Mouse (Mus musculus) lung, adult 2 months (tissue): ENCODE measurements around the gene Ltb.

ENCODE experiments used
- CTCF ChIP-seq: fragments of 200-500 bp; IDR thresholded peaks from 2 replicates; pipeline ENCODE4 v1.5.1; 2011; ENCODE audit warnings: mild to moderate bottlenecking, low read length, control low read depth; ENCODE audit not compliant: insufficient read depth
- POLR2A ChIP-seq: fragments of 200-500 bp; IDR thresholded peaks from 2 replicates; pipeline ENCODE4 v1.6.1; 2011; ENCODE audit warnings: low read depth, mild to moderate bottlenecking, control low read depth, low read length, borderline replicate concordance; ENCODE audit errors: extremely low read depth

- TF ChIP-seq CTCF, result no peak
- no peak for TF ChIP-seq POLR2A
Observed at GRCm38 (mm10) chr17:35154616-35155015, 39.6 kb upstream of the Ltb start.
